Mouse (Mus musculus) CH12.LX (cell line): ENCODE measurements around the gene Sowahb. TPM values are rescaled to one million over a fixed set of nuclear protein-coding genes. Genes with fewer than 3 reads are reported as not detected.

Experiments
- DNase-seq: peaks from one replicate; pipeline ENCODE4 v3.0.0-alpha.2; 2013; ENCODE audit errors: extremely low read depth
- H3K27ac ChIP-seq: 2 replicates; pipeline ENCODE4 v1.5.1; 2012; ENCODE audit warnings: low read depth, mild to moderate bottlenecking, control low read depth, moderate library complexity; ENCODE audit not compliant: insufficient read depth
- H3K27me3 ChIP-seq: replicated peaks from 2 replicates; pipeline ENCODE3; 2012; ENCODE audit warnings: inconsistent platforms
- H3K36me3 ChIP-seq, 2 experiments: replicated peaks in 1 of 2; 2 replicates each; pipeline versions ENCODE3 to v1.6.1; 2012; ENCODE audit warnings: inconsistent platforms in 1 of 2, low read length in 1 of 2, mild to moderate bottlenecking in 1 of 2, mixed read lengths in 1 of 2, moderate library complexity in 1 of 2; ENCODE audit not compliant: control insufficient read depth in 1 of 2, insufficient read depth in 1 of 2
- H3K4me1 ChIP-seq, 2 experiments: 2 replicates each; pipeline ENCODE4 v1.6.1; 2012; ENCODE audit warnings: inconsistent platforms in 1 of 2, moderate library complexity in 1 of 2; ENCODE audit not compliant: insufficient read depth in 2 of 2, control insufficient read depth in 1 of 2
- H3K4me2 ChIP-seq: 2 replicates; pipeline ENCODE4 v1.6.1; 2012; ENCODE audit warnings: low read depth, mild to moderate bottlenecking, control low read depth; ENCODE audit not compliant: poor library complexity, insufficient read depth, severe bottlenecking
- H3K4me3 ChIP-seq, 3 experiments: fragments of 150-350 bp in 1 of 3; sonication (generic) in 1 of 3; replicated peaks in 1 of 3; 2 replicates each; pipeline versions ENCODE3 to v1.5.1; 2011 to 2012; ENCODE audit warnings: low read depth in 2 of 3, low read length in 2 of 3, mild to moderate bottlenecking in 2 of 3, moderate library complexity in 2 of 3, control low read depth in 1 of 3, improper control_type of control experiment in 1 of 3, inconsistent platforms in 1 of 3, mixed read lengths in 1 of 3; ENCODE audit not compliant: poor library complexity in 1 of 3
- H3K79me2 ChIP-seq: replicated peaks from 2 replicates; pipeline ENCODE4 v1.6.1; 2012; ENCODE audit warnings: mild to moderate bottlenecking, moderate library complexity; ENCODE audit not compliant: control insufficient read depth, poor library complexity, insufficient read depth, severe bottlenecking; ENCODE audit errors: extremely low read depth
- H3K9ac ChIP-seq: 2 replicates; pipeline ENCODE4 v1.6.1; 2012; ENCODE audit warnings: low read depth, mild to moderate bottlenecking, control low read depth, moderate library complexity; ENCODE audit not compliant: insufficient read depth
- H3K9me3 ChIP-seq: replicated peaks from 2 replicates; pipeline ENCODE3; 2012; ENCODE audit warnings: low read length, inconsistent platforms, mixed read lengths
- BHLHE40 ChIP-seq: IDR thresholded peaks from 2 replicates; pipeline ENCODE4 v1.6.1; 2011; ENCODE audit warnings: mild to moderate bottlenecking, low read depth, low read length, improper control_type of control experiment
- E2F4 ChIP-seq: IDR thresholded peaks from 2 replicates; pipeline ENCODE4 v1.6.1; 2011; ENCODE audit warnings: low read depth, low read length, improper control_type of control experiment; ENCODE audit not compliant: insufficient replicate concordance
- EP300 ChIP-seq: IDR thresholded peaks from 2 replicates; pipeline ENCODE4 v1.6.1; 2011; ENCODE audit warnings: low read length, improper control_type of control experiment
- GABPA ChIP-seq: IDR thresholded peaks from 2 replicates; pipeline ENCODE4 v1.6.1; 2012; ENCODE audit warnings: low read depth, low read length, improper control_type of control experiment, inconsistent platforms; ENCODE audit not compliant: insufficient replicate concordance
- JUND ChIP-seq: conservative IDR thresholded peaks from 2 replicates; pipeline ENCODE4 v1.6.1; 2011; ENCODE audit warnings: low read depth, low read length, improper control_type of control experiment
- KAT2A ChIP-seq: IDR thresholded peaks from 2 replicates; pipeline ENCODE4 v1.6.1; 2012; ENCODE audit warnings: low read length, improper control_type of control experiment, inconsistent platforms; ENCODE audit not compliant: insufficient replicate concordance
- MAX ChIP-seq: IDR thresholded peaks from 2 replicates; pipeline ENCODE4 v1.6.1; 2011; ENCODE audit warnings: low read length, improper control_type of control experiment
- MYC ChIP-seq: IDR thresholded peaks from 2 replicates; pipeline ENCODE4 v1.6.1; 2011; ENCODE audit warnings: low read depth, mild to moderate bottlenecking, improper control_type of control experiment, low read length
- PAX5 ChIP-seq: IDR thresholded peaks from 2 replicates; pipeline ENCODE4 v1.6.1; 2012; ENCODE audit warnings: low read length, inconsistent platforms, mixed read lengths
- POLR2A ChIP-seq: IDR thresholded peaks from 2 replicates; pipeline ENCODE4 v1.6.1; 2011; ENCODE audit warnings: low read depth, mild to moderate bottlenecking, improper control_type of control experiment, low read length
- RAD21 ChIP-seq: IDR thresholded peaks from 2 replicates; pipeline ENCODE4 v1.6.1; 2011; ENCODE audit warnings: low read depth, mild to moderate bottlenecking, low read length, improper control_type of control experiment, moderate library complexity
- RCOR1 ChIP-seq: conservative IDR thresholded peaks from 2 replicates; pipeline ENCODE4 v1.6.1; 2012; ENCODE audit warnings: low read depth, mild to moderate bottlenecking, inconsistent platforms, low read length, improper control_type of control experiment
- SMC3 ChIP-seq: IDR thresholded peaks from 2 replicates; pipeline ENCODE4 v1.6.1; 2011; ENCODE audit warnings: low read depth, low read length, improper control_type of control experiment
- TBP ChIP-seq: conservative IDR thresholded peaks from 2 replicates; pipeline ENCODE4 v1.6.1; 2011; ENCODE audit warnings: low read depth, low read length, improper control_type of control experiment
- TCF12 ChIP-seq: IDR thresholded peaks from 2 replicates; pipeline ENCODE4 v1.6.1; 2014; ENCODE audit warnings: low read depth, mild to moderate bottlenecking, inconsistent platforms, low read length, improper control_type of control experiment
- UBTF ChIP-seq: IDR thresholded peaks from 2 replicates; pipeline ENCODE4 v1.6.1; 2012; ENCODE audit warnings: low read depth, mild to moderate bottlenecking, inconsistent platforms, low read length, improper control_type of control experiment, moderate library complexity
- USF2 ChIP-seq: conservative IDR thresholded peaks from 2 replicates; pipeline ENCODE4 v1.6.1; 2011; ENCODE audit warnings: low read depth, low read length, improper control_type of control experiment
- ZC3H11A ChIP-seq: IDR thresholded peaks from 2 replicates; pipeline ENCODE4 v1.6.1; 2012; ENCODE audit warnings: low read depth, mild to moderate bottlenecking, inconsistent platforms, low read length, improper control_type of control experiment
- ZKSCAN1 ChIP-seq: IDR thresholded peaks from 2 replicates; pipeline ENCODE4 v1.6.1; 2012; ENCODE audit warnings: low read depth, inconsistent platforms, low read length, improper control_type of control experiment, borderline replicate concordance
- dilution Hi-C: fragments of 300-500 bp; cut with MboI; formaldehyde crosslinking; loops from 2 replicates; pipeline ENCODE4 v1.14.3; 2020; ENCODE audit warnings: low sequenced_read_pairs; ENCODE audit not compliant: extremely low pct_unique_long_range_greater_than_20kb, extremely low pct_ligation_motif_present
- in situ Hi-C: fragments of 300-500 bp; cut with MboI; formaldehyde crosslinking; loops from 3 replicates; pipeline ENCODE4 v1.14.3; 2019; ENCODE audit warnings: low sequenced_read_pairs, low pct_ligation_motif_present, low pct_unique_long_range_greater_than_20kb, mixed read lengths
- polyA plus RNA-seq: library from polyadenylated mRNA; unstranded; fragments of >175 nt; gene quantifications from 2 replicates; pipeline ENCODE4 v1.2.1, GENCODE M21; 2012; ENCODE audit warnings: low read depth; ENCODE audit not compliant: insufficient read length
- total RNA-seq, 2 experiments: library from RNA; depleted of rRNA; stranded (reverse); fragments of 300-350 nt in 1 of 2; fragments of >200 nt in 1 of 2; gene quantifications; 2 replicates each; pipeline ENCODE4 v1.2.3; 2012 to 2014

The Sowahb gene
- total and polyA plus RNA-seq, 3 experiments = not detected

DNA sequence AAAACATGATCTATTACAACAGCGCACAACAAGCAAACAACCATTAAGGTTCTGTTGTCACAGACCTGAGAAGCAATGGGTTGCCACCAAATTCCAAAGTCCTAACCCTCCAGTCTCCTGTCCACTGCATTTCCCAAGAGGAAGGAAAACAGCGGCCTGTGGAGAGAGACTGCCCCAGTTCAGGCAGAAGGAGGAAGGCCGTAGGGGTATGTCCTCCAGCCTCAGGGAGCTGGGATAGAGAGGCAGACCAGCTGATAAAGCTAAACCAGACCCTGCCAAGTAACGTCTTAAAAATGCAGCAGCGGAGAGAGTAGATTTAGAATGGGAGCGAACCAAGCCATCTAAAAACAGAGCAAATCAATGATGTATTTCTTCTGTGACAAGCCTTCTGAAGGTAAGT, 44.8 kb downstream of the Sowahb start:
- Histone ChIP-seq H3K27me3 (no peaks in the 10 kb centered on the region), H3K36me3 (no peaks in the 10 kb centered on the region), H3K9me3 (no peaks in the 10 kb centered on the region), H3K4me3 (no peak overlapping the region), H3K27ac (no peak overlapping the region), H3K9ac (no peak overlapping the region), H3K4me1 (no peaks in the 10 kb centered on the region), H3K79me2 (no peaks in the 10 kb centered on the region), H3K4me2 (no peak overlapping the region)
- dilution Hi-C loops = no loop called here
- in situ Hi-C loops = no loop called here
- TF ChIP-seq EP300 (no peak), ZC3H11A (no peak), SMC3 (no peak), MAX (no peak), RCOR1 (no peak), RAD21 (no peak), USF2 (no peak), BHLHE40 (no peak), E2F4 (no peak), GABPA (no peak), MYC (no peak), KAT2A (no peak), POLR2A (no peak), TBP (no peak), PAX5 (no peak), UBTF (no peak), ZKSCAN1 (no peak), TCF12 (no peak)
- DNase-seq = no peak

DNA sequence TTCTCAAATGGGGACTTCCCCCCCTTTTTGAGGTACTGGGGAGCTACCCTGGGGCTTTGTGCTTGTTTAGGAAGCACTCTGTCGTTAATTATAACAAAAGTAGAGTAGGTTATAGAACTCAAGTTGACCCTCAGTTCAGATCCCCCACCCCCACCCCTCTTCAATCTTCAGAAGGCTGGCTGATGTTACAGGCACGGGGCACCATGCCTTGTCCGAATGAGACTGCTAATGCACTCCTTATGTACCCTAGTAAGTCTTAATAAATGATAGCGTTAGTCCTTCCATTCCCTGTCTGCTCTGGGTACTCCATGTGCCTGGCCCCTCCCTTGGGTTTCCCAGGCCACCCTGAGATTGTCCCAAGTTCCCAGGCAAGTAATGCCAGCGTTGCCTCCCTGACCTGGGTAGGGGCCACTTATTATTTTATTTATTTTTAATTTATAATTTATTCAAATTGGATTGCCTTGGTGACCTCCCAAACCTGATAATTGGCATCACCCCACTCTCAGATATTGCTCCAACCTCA, 46.3 kb downstream of the Sowahb start:
- dilution Hi-C loops (no loop called here), in situ Hi-C loops (no loop called here)
- Histone ChIP-seq H3K9me3 (no peaks in the 10 kb centered on the region), H3K4me2 (no peak overlapping the region), H3K9ac (no peak overlapping the region), H3K79me2 (no peaks in the 10 kb centered on the region), H3K4me3 (no peak overlapping the region), H3K27me3 (no peaks in the 10 kb centered on the region), H3K4me1 (no peaks in the 10 kb centered on the region), H3K27ac (no peak overlapping the region)
- no peak for TF ChIP-seq JUND
- TF ChIP-seq RAD21 = no peak
- no peak for TF ChIP-seq TBP
- no peak for TF ChIP-seq RCOR1
- TF ChIP-seq, all 38 proteins: peak for 0
- H3K36me3 ChIP-seq = no peaks in the 10 kb centered on the region
- DNase-seq = no peak
